Mouse (Mus musculus) small intestine, adult 2 months (tissue): ENCODE measurements at regions not wholly inside any gene's neighbourhood (a gene's known extent, or its start where the extent isn't known, plus 50 kb on each side); places are given as distances from the start of the nearest gene placed in this dataset.

ENCODE experiments used
- CTCF ChIP-seq: fragments of 200-500 bp; IDR thresholded peaks from 2 replicates; pipeline ENCODE4 v1.5.1; 2012; ENCODE audit warnings: low read depth, mild to moderate bottlenecking, control low read depth, inconsistent platforms, low read length, moderate library complexity, mixed read lengths; ENCODE audit not compliant: insufficient replicate concordance, insufficient read length; ENCODE audit errors: extremely low read depth
- POLR2A ChIP-seq: fragments of 200-500 bp; IDR thresholded peaks from 2 replicates; pipeline ENCODE4 v1.6.1; 2012; ENCODE audit warnings: low read depth, mild to moderate bottlenecking, control low read depth, inconsistent platforms, low read length, moderate library complexity

- TF ChIP-seq CTCF, result no peak
- no peak for TF ChIP-seq POLR2A
These were observed 87.5 kb upstream of the Ankrd50 start for GRCm38 (mm10) chr3:38572159-38572558.
